Mouse (Mus musculus) embryonic fibroblast, embryonic 13.5 days (primary cell): ENCODE data around the gene Pla2g4e. TPM values are rescaled to one million over a fixed set of nuclear protein-coding genes. Genes with fewer than 3 reads are reported as not detected.

Experiments used
- H3K27ac ChIP-seq: 2 replicates; pipeline ENCODE4 v1.5.1; 2012; ENCODE audit warnings: low read length, control low read depth, inconsistent platforms; ENCODE audit not compliant: insufficient read depth
- H3K4me1 ChIP-seq: 2 replicates; pipeline ENCODE4 v1.6.1; 2011; ENCODE audit warnings: low read length; ENCODE audit not compliant: control insufficient read depth, insufficient read depth
- H3K4me3 ChIP-seq: 2 replicates; pipeline ENCODE4 v1.5.1; 2011; ENCODE audit warnings: mild to moderate bottlenecking, control low read depth, low read length; ENCODE audit not compliant: insufficient read depth
- CTCF ChIP-seq: IDR thresholded peaks from 2 replicates; pipeline ENCODE4 v1.5.1; 2011; ENCODE audit warnings: mild to moderate bottlenecking, control low read depth, low read length, moderate library complexity, borderline replicate concordance; ENCODE audit not compliant: insufficient read depth
- POLR2A ChIP-seq: IDR thresholded peaks from 2 replicates; pipeline ENCODE4 v1.6.1; 2011; ENCODE audit warnings: low read depth, mild to moderate bottlenecking, control low read depth, low read length, moderate library complexity
- polyA plus RNA-seq: library from polyadenylated mRNA; stranded (reverse); fragments of >200 nt; gene quantifications from 2 replicates; pipeline ENCODE4 v1.2.4, GENCODE M21; 2011; ENCODE audit warnings: low read depth; ENCODE audit not compliant: missing spikeins, insufficient read length

Gene Pla2g4e
- polyA plus RNA-seq, 1 experiment = not detected

DNA sequence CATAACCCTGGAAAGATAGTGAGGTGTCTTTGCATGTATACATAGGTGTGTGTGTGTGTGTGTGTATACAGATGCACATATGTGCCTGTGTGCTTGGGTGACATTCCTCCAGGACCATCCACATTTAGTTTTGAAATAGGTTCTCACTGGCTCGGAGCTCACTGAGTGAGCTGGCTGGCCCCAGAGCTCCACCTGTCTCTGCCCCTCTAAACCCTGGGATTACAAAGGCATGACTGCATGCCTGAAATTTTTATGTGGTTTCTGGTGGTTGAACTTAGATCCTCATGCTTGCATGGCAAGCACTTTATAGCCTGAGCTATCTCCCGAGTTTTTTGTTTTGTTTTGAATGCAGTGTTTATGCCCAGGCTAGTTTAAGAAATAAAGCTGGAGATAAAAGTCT is 98.6 kb downstream of the Pla2g4e start:
- TF ChIP-seq POLR2A (no peak), CTCF (no peak)
- H3K4me1 ChIP-seq = peaks cover 10% of the 10 kb centered on the region

DNA sequence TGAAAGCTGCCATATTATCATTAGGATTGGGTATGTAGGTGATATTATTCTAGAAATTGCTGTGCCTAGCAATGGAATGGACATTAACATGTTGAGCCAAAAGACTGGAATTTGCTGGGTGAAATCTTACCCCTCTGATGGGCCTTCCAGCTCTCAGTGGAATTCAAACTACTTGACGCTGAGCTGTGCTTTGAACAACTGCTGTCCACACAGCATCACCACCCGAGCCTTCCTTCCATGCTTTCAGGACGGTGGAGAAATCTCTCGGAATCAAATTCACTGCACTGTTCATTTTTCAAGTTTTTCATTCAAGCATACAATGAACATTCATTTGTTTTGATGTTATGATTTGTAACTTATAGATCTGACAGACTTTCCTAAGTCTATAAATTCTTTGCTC is 100.7 kb downstream of the Pla2g4e start:
- Histone ChIP-seq H3K4me3 (no peak overlapping the region), H3K27ac (no peak overlapping the region), H3K4me1 (peaks cover 13% of the 10 kb centered on the region)
- no peak for TF ChIP-seq POLR2A
- TF ChIP-seq CTCF = no peak

More for the DNA sequence above, 98.6 kb downstream of the Pla2g4e start:
- Histone ChIP-seq H3K4me3 (no peak overlapping the region), H3K27ac (no peak overlapping the region)

DNA sequence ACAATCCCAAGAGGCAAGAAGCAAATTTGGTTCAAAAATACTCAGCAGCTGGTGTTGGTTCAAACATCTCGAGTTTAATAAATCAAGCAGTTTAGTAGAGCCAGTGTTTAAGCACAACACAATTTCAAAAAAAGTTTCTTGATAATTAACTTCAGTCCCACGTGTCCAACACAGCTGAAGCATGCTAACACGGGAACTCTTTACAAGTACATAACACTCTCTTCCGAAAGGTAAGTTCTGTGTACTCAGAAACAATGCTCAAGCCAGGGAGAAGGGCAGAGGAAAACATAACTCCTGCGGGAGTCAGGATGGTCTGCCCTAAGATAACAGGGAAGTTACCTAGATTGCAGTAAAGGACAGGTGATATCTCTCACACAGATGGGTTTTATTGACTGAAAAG is 102.8 kb downstream of the Pla2g4e start:
- peaks cover 7% of the 10 kb centered on the region for H3K4me1 ChIP-seq
- H3K4me3 ChIP-seq = no peak overlapping the region
- H3K27ac ChIP-seq = no peak overlapping the region; the same call in 1 of the 2 replicates
- no peak for TF ChIP-seq POLR2A
- TF ChIP-seq CTCF = no peak

DNA sequence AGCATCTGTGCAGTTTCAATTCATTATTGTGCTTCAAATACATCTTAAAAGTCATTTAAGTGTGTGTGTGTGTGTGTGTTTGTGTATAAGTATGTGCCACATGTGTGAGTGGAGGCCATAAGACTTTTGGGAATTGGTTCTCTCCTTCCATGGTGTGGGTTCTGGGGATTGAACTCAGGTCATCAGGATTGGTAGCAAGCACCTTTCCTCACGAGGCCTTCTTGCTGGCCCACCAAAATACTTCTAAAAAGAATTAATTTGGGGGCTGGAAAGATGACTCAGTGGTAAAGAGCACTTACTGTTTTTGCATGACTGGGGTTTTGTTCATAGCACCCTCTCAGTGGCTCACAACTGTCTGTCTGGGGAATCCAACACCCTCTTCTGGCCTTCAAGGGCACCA is 103.5 kb downstream of the Pla2g4e start:
- peak overlapping the region; percentile 82; the same call in 1 of the 2 replicates for H3K27ac ChIP-seq
- H3K4me1 ChIP-seq = peaks cover 7% of the 10 kb centered on the region
- H3K4me3 ChIP-seq = no peak overlapping the region
- TF ChIP-seq CTCF (no peak), POLR2A (no peak)

DNA sequence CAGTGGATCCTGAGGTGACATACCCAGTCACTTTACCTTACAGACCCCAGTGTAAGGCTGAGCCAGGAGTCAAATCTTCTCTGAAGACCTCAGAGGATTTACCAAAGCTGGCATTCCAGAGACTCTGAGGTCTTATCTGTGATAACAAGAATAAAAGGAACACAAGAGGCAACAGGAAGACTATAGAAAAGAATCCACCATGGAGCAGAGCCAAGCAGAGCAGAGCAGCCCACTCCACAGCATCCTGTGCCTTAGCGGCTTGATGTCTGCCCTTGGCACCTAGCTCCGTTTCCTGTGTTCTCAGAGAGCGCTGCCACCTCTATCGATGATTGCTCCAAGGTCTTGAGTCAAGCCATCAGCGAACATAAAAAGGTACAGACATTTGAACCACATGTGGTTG is 104.8 kb downstream of the Pla2g4e start:
- TF ChIP-seq CTCF (no peak), POLR2A (no peak)
- Histone ChIP-seq H3K4me3 (no peak overlapping the region), H3K27ac (no peak overlapping the region), H3K4me1 (peaks cover 7% of the 10 kb centered on the region)

DNA sequence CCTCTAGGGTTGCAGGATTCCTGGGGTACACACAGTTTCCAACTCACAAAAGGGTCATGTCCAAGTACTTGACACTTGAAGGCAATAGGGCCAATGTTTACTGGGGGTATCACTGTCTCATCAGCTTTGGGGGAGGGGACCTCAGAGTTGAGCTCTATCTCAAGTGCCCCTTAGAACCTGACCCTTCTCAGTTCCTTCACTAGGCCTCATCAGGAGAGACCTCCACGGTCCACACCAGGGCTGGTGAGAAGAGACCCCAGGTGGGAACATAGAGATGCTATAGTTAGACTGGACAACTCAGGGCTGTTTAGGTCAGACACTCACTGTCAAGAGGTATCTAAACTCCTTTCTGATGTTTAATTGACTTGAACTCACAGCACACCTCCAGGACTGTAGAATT is 106.0 kb downstream of the Pla2g4e start:
- H3K4me1 ChIP-seq = peaks cover 7% of the 10 kb centered on the region
- H3K4me3 ChIP-seq = no peak overlapping the region
- TF ChIP-seq CTCF = no peak
- no peak for TF ChIP-seq POLR2A
- H3K27ac ChIP-seq = no peak overlapping the region

DNA sequence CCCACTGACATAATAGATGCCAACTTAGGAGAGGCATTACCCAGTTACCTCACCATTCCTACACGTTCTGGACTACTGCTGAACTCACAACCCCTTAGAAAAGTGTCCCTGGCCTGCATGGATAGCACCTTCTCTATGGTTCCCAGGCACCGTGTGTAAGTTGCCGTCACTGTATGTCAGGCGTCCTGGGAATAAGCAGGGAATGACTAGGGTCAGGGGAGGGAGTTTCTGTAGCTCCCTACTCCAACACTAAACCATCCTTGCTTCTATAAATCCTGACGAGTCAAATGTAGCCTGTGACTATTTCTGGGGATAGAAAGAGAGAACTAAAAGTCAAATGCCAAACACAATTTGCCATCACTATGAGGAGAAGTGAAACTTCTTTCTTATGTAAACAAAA is 107.9 kb downstream of the Pla2g4e start:
- H3K27ac ChIP-seq = no peak overlapping the region
- H3K4me3 ChIP-seq = no peak overlapping the region
- H3K4me1 ChIP-seq = peaks cover 5% of the 10 kb centered on the region
- TF ChIP-seq CTCF = no peak
- TF ChIP-seq POLR2A = no peak

DNA sequence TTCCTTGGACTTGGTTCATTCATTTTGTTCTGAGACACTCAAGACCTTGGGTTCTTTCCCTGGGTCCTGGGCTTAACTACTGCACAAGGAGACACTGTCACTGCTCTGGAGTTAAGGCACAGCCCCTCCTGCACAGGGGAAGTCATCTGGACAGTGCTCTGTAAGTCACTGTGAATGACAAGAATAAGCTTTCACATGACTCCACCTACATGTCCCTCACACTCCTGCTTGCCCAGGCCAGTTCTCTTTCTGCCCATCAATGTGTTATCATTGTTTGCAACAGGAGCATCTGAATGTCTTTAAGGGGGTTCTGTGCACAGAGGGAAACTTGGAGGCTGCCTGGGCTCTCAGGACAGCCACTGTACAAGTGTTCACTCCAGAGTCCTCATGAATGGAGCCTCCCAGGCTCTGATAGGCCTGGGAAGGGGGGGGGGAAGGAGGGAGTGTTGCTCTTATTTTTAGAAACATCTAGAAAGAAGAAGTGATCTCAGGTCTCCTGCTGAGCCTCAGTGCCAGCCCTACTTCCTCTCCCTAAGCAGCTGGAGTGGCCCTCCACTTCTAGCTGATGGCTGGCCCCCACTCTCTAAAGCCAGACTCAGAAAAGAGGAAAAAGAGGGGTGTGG is 110.6 kb downstream of the Pla2g4e start:
- Histone ChIP-seq H3K4me3 (no peak overlapping the region), H3K4me1 (peaks cover 6% of the 10 kb centered on the region), H3K27ac (peak overlapping the region; percentile 29; the same call in 1 of the 2 replicates)
- TF ChIP-seq CTCF (no peak), POLR2A (no peak)

DNA sequence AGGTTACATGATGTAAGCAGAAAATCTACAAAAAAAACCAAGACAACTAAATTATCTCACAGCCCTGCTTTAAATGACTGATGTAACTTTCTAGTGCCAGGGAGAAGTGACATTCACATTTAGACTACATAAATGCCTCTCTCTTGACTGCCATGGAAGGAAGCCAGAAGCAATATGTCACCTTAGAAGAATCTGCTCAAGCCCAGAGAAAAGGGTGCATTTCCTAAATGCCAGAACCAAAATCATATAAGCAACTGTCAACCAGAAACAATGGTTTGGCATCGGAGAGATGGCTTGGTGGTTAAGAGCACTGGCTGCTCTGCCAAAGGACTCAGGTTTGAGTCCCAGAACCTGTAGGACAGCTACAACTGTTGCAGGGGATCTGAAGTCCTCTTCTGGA is 113.3 kb downstream of the Pla2g4e start:
- H3K4me1 ChIP-seq = peaks cover 19% of the 10 kb centered on the region
- H3K27ac ChIP-seq = peak overlapping the region; percentile 41; the same call in 1 of the 2 replicates
- no peak overlapping the region for H3K4me3 ChIP-seq
- no peak for TF ChIP-seq CTCF
- no peak for TF ChIP-seq POLR2A

DNA sequence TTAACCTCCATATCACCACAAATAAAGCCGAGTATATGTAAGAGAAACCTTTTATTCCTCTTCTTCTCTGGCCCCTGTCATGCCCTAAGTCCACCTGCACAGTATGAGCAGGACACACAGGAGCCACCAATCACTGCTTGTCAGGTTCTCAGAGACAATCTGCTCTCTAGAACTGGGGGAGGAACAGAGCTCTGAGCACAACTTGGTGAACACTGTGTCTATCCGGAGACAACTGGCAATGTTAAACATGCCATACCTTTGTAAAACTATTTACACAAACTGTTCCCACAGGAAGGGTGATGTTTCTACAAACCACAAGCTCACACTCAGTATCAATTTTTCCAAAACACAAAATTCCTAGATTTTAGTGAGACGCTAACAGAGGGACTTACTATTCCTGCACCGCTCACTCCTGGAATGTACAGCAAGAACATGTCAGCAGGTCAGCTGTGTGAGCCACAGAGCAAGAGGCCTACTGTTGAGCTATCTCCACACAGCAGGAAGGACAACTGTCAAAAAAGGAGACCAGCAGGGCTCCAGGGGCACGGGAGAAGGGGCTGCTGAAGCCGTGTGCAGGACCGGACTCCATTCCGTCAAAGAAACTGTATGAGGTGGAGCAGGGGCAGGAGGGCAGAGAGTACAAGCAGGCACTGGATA is 115.8 kb downstream of the Pla2g4e start:
- H3K4me3 ChIP-seq = no peak overlapping the region
- TF ChIP-seq POLR2A (no peak), CTCF (no peak)
- peaks cover 25% of the 10 kb centered on the region for H3K4me1 ChIP-seq
- H3K27ac ChIP-seq = peak overlapping the region; percentile 86
